Mouse (Mus musculus): ENCODE results near the gene Ipo4.

Gene Ipo4

GRCm38 (mm10) chr14:55635523-55636007 is at the start of gene Ipo4:
Gene Ipo4, minus strand, starts transcription at chr14:55635957.
- peak; percentile 91 to 92 for DNase-seq

- no peak for DNase-seq
Measured at GRCm38 (mm10) chr14:55682118-55682493, 46.3 kb upstream of the Ipo4 start.

- DNase-seq = peak; percentile 94 to 95
Measured at GRCm38 (mm10) chr14:55681160-55682117, 45.7 kb upstream of the Ipo4 start, which contains the start of gene Tinf2. Gene Tinf2, minus strand, starts transcription at chr14:55681820.

- DNase-seq = no peak
Measured at GRCm38 (mm10) chr14:55677615-55678014, 41.9 kb upstream of the Ipo4 start.

GRCm38 (mm10) chr14:55672741-55673060 is 36.9 kb upstream of the Ipo4 start:
- no peak for DNase-seq

GRCm38 (mm10) chr14:55671833-55672740 is 36.3 kb upstream of the Ipo4 start, which contains the start of the genes Gmpr2 and Nedd8:
Gene Gmpr2, plus strand, starts transcription at chr14:55671941.
Gene Nedd8, minus strand, starts transcription at chr14:55672124.
- peak; percentile 90 to 94 for DNase-seq

- no peak for DNase-seq
Measured at GRCm38 (mm10) chr14:55671486-55671832, 35.7 kb upstream of the Ipo4 start.

- no peak for DNase-seq
Measured at GRCm38 (mm10) chr14:55660636-55661035, 24.9 kb upstream of the Ipo4 start.

- peak; percentile 86 to 87 for DNase-seq
Measured at GRCm38 (mm10) chr14:55659960-55660573, 24.3 kb upstream of the Ipo4 start, which contains the start of gene Mdp1. Gene Mdp1, minus strand, starts transcription at chr14:55660508.

- no peak for DNase-seq
Measured at GRCm38 (mm10) chr14:55658011-55658410, 22.3 kb upstream of the Ipo4 start.

- DNase-seq = no peak
Measured at GRCm38 (mm10) chr14:55656935-55657334, 21.2 kb upstream of the Ipo4 start.

- DNase-seq = no peak
Measured at GRCm38 (mm10) chr14:55651528-55651927, 15.8 kb upstream of the Ipo4 start.

GRCm38 (mm10) chr14:55649884-55650283 is 14.1 kb upstream of the Ipo4 start, which contains the start of gene Tssk4:
Gene Tssk4, plus strand, starts transcription at chr14:55650184.
- DNase-seq = no peak

GRCm38 (mm10) chr14:55644261-55644888 is 8.6 kb upstream of the Ipo4 start:
- DNase-seq = peak in 1 of 2 experiments; percentile 29

- peak; percentile 90 for DNase-seq
Measured at GRCm38 (mm10) chr14:55643060-55643907, 7.5 kb upstream of the Ipo4 start, which contains the start of gene Tm9sf1. Gene Tm9sf1, minus strand, starts transcription at chr14:55643806.

- DNase-seq = no peak
Measured at GRCm38 (mm10) chr14:55642679-55643059, 6.9 kb upstream of the Ipo4 start.

GRCm38 (mm10) chr14:55641291-55641690 is 5.5 kb upstream of the Ipo4 start:
- DNase-seq = no peak

GRCm38 (mm10) chr14:55640816-55641215 is 5.1 kb upstream of the Ipo4 start:
- DNase-seq = no peak

- no peak for DNase-seq
Measured at GRCm38 (mm10) chr14:55637795-55638194, 2.0 kb upstream of the Ipo4 start, which contains the start of gene Gm49378. Gene Gm49378, minus strand, starts transcription at chr14:55637895.

- DNase-seq = no peak
Measured at GRCm38 (mm10) chr14:55634874-55635522, 759 bp downstream of the Ipo4 start.
